Mouse (Mus musculus) activated CD4-positive, CD25-positive, alpha-beta regulatory T cell, adult 4 months (primary cell): ENCODE measurements around the gene Kcnma1. TPM values are rescaled to one million over a fixed set of nuclear protein-coding genes. Genes with fewer than 3 reads are reported as not detected.

Experiments used
- ATAC-seq: one replicate; pipeline ENCODE4 v1.8.0; 2017
- polyA plus RNA-seq, 2 experiments: library from polyadenylated mRNA; unstranded; fragments of 100-300 nt; shearing (Covaris generic); gene quantifications; one replicate each; pipeline ENCODE4 v1.2.1; 2017

Gene Kcnma1
- polyA plus RNA-seq, 2 experiments from 2014 or later: not detected

DNA sequence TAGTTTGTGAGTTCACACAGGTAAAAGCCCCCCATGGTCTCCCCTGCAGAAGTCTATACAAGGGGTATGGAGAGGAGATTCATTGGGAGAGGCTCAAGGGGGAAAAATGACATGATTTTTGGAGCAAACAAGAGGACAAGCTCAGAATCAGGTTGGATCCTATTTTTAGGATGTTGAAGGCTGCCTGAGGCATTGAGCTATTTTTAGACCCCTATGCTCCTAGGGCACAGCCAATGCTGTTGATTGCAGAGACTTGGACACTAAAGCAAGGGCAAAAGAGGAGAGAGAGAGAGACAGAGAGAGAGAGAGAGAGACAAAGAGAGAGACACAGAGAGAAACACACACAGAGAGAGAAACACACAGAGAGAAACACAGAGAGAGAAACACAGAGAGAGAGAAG lies 770.4 kb downstream of the Kcnma1 start:
- ATAC-seq: no peak

Other genes starting within 250 kb of the Kcnma1 start
- under 1 TPM; 0.29 to 0.52 TPM for gene Dlg5, start 231.4 kb upstream of the Kcnma1 start, polyA plus RNA-seq